Mouse (Mus musculus) frontal cortex, postnatal 10 days (tissue): ENCODE data around the gene Foxp1.

Source experiments
- DNase-seq, 2 experiments: peaks; one replicate each; pipeline ENCODE4 v3.0.0; 2022; ENCODE audit warnings: low spot score in 2 of 2, mixed read lengths in 1 of 2

Foxp1 gene

DNA sequence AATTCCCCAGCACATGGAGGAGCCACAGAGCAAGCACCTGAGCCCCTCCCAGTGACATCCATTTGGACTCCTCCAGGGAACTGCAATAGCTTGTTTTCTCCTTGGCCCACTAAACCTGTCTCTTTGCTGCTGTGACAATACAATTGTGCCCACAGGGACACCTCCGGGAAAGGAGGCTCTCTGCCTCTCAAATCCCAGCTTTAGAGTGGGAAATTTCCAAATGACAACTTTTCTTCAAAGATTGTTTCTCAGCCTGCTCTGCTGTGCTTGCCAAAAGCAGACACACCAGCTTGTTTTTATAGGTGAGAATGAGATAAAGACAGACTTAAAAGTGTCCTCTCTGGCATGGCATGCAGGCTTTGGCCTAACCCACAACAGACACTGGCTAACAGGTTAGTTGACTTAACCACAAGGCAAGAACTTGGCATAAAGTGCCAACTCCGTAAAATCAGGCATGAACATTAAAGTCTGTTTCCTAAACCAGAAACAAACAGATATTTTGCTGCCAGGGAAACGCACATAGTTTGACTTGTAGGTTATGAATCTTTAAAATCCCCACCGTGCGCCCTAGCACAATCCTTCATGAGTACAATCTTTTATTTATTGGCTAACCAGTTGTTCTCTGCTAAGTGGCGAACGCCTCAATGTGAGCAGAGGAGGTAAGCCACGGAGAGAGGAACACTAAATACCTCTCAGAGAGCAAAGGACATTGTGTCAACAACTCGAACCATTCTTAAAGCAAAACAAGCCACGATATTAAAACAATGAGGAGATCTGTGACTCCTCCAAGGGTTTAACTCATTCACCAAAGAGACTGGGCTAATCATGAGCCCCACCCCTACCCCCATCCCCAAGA, 379.4 kb downstream of the Foxp1 start:
- DNase-seq: no peak

DNA sequence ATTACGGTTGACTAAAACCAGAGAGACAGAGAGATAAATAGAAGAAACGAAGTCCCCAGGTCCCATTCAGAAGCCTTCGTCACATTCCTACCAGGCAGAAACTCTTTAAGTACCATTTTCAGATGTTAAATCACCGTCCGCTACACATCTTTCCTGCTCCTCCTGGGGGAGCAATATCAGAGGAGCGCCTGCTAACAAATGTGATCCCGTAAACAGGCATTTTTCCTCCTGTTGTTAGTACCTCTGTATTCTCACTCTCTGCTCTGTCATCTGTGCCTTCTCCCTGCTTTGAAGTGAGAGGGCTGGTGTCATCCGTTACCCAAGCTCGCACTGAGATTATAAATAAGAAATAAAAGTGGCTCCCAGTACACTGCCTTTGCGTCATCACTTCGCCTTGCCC, 384.5 kb downstream of the Foxp1 start:
- DNase-seq: no peak

- no peak for DNase-seq
Measured at GRCm38 (mm10) chr6:99137071-99137470, 385.4 kb downstream of the Foxp1 start.

GRCm38 (mm10) chr6:99135938-99136729, 386.4 kb downstream of the Foxp1 start:
- DNase-seq: no peak

- no peak for DNase-seq
Measured at GRCm38 (mm10) chr6:99131815-99132214, 390.7 kb downstream of the Foxp1 start.

GRCm38 (mm10) chr6:99130758-99131410, 391.6 kb downstream of the Foxp1 start:
- no peak for DNase-seq

GRCm38 (mm10) chr6:99126717-99127116, 395.8 kb downstream of the Foxp1 start:
- no peak for DNase-seq

DNA sequence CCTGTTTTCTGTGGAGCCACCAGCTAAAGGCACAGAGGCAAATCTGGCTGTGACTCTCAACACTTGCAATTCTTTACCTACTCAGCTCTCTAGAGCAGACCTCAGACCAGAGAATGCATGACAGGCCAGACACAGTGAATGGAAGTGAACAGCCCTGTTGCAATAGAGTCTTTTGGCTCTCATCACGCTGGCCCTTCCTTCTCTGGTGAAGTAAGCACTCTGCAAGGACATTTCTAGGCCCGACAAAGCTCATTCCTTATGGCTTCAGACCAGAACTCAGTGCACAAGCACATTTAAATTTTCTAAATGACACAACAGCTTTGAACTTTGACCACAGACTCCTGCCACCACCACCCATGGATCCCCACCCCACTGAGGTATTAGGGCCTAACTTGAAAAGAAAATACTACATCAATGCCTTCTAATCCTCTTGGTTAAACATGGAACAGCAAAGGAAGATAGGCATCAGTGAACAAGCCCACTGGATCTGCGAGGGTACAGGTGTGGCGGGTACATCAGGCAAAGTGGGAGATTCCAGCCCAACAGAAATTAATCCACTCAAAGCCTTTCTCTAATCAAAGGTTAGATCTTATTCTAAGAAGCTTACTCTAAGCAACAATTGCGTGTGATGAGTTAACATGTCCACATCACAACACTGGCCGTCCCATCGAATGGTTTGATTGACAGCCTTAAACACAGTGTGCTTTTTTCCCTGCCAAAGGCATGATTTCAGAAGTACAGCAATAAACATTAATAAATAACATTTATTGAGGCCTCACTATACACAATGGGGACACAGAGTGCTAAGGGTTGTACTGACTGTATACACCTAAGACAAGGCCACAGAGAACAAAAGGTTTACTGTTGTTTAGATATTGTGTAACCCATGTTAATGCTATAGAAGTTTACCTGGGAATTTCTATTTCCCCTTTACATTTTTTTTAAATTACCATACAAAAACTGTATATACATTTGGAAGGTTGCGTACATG, 401.4 kb downstream of the Foxp1 start:
- no peak for DNase-seq

- no peak for DNase-seq
Measured at GRCm38 (mm10) chr6:99118534-99118933, 404.0 kb downstream of the Foxp1 start.

DNA sequence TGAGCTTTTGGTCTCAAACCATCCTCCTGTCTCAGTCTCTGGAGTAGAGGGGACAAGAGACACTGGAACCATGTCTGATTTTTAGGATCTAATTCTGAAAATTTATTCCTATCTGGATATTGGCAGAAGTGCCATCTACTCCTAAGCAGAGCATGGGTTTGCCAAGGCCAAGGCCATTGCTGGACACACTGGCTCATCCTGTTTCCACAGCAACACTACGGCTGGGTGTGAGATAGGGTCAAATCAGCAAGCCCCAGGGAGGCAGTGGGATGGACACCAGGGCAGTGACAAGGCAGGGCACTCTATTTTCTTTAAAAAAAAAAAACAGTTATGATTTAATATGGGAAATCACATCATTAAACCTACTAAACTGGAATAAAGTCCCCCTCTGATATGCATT, 405.1 kb downstream of the Foxp1 start:
- no peak for DNase-seq

GRCm38 (mm10) chr6:99111856-99112255, 410.7 kb downstream of the Foxp1 start:
- DNase-seq: no peak

GRCm38 (mm10) chr6:99108417-99108816, 414.1 kb downstream of the Foxp1 start:
- no peak for DNase-seq

DNA sequence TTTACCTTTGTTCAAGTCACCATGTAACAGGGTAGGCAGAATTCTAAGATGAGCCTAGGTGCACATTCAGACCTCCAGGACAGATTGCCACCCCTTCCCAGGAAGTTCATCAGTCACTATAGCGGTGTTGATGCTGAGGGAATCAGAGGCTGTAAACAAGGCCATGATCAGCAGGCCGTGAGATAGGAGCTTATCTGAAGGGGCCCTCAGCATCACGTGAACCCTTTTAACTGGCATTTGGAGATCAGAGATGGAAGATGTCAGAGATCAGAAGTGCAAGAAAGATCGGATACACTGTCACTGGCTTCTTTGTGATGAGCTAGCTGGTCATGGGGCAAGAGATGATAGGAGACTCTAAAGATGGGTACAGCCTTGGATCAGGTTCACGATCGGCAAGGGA, 414.8 kb downstream of the Foxp1 start:
- no peak for DNase-seq

GRCm38 (mm10) chr6:99107081-99107482, 415.4 kb downstream of the Foxp1 start:
- no peak for DNase-seq

DNA sequence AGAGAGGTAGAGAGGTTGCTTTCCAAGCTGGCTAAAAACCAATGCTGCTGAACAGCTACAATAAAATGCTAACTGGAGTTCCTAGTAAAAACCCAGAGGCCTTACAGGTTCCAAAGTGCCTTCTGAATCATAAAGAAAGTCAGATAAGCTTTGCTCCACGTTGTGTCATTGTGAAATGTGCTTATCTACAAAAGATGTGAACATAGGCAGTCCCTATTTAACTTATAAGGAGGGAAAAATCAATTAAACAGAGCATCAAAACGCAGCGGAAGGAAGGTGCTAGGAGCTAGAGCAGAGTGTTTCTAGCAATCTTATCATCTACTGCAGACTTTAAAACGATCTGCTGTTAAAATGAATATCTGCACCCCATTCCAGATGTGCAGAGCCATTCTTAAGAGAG, 416.5 kb downstream of the Foxp1 start:
- DNase-seq: no peak

GRCm38 (mm10) chr6:99104446-99104845, 418.1 kb downstream of the Foxp1 start:
- no peak for DNase-seq

DNA sequence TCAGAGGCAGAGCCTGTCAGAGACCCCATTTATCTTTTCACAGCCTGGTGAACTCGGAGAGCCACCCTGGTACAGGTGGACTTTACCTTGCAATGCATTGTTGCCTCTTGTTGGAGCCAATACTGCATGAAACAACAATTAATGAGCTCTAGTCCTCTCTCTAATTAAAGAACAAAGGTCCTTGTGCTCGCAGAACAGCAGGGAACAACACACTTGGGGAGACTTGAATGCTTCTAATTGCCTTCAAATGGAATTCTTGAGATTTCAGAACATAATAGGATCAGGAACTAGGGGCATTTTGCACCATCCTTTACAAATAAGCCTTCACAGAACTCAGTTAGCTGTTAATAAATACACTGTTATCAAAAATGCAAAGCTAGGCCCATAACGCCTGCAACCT, 418.6 kb downstream of the Foxp1 start:
- no peak for DNase-seq

DNA sequence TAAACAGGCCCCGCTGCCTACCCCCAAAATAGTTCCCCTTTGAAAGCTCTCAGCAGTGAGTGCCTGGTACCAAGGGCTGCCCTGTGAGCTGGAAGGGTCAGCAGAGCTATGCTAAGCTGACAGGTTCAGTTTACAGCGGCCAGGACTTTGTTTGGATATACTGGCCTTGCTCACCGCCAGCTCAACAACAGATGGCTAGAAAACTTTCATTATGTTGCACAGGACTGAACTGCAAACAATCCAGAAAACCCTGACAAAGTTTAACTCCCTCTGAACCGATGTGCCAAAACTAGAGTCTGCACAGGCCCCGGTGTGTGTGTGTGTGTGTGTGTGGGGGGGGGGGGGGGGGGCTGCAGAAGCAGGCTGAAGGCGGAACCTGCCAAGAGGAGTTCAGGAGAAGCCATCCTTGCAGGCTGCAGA, 421.0 kb downstream of the Foxp1 start:
- no peak for DNase-seq

DNA sequence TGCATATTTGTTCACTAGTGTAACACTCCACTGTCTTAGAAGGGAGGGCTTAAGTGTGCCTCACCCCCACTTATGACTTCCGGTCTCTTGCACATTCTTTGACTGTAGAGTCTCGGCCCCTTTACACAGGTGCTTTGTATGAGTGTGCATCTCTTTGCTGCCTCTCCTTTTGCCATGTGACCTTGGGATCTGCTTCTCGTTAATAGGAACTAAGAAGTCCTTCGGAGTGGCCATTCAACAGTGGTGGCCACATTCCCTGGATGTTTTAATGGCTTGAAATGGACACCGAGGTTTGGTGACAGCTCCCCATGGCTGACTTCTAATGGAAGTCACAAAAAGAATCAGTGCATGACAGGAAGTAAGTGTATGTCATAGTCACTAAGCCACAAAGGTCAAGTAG, 422.2 kb downstream of the Foxp1 start:
- no peak for DNase-seq

DNA sequence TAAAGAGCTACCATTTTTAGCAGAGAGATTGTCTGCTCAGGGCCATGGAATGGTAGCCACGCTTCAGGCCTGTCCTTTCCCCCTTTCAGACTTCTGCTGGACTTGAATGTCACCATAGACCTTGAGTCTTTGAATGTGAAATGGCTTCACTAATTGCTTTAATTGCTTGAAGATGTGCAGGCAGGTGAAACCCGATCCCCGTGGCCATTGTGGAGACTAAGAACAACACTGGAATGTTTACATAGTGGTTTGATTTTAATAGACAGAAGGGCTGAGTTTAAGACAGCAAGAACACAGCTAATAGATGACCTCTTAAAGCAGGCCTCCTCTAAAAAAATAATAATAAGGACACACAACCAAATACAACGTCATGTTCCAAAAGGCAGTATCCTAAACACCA, 422.7 kb downstream of the Foxp1 start:
- DNase-seq: no peak

DNA sequence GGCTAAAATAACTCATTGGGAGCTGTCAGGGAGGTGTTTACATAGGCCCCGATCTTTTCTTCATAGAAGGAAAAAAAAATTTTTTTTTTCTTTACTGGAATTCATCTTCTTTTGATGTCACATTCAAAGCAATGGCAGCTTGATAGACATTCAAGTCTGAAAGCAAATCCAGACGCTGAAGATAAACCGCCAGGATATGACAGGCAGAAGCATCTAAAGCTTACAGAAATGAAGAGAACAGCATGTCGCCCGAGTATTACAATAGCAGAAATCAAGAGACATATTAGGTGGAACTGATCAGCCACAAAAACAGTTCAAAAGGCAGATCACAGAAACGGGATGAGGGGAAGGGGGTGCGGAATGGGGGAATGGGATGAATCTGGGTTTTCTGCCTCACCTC, 425.3 kb downstream of the Foxp1 start:
- DNase-seq: no peak
